Mouse (Mus musculus) adipocyte (in vitro differentiated cells): ENCODE results near the gene Gm49721.
"Not testable (repeated sequence)": the region's sequence is repeated elsewhere in the genome, so short reads cannot be mapped to it uniquely, and the experiment has no call there.

Experiments used
- DNase-seq: peaks from one replicate; pipeline ENCODE4 v3.0.0-alpha.2; 2016; ENCODE audit warnings: low spot score

Gene Gm49721

DNA sequence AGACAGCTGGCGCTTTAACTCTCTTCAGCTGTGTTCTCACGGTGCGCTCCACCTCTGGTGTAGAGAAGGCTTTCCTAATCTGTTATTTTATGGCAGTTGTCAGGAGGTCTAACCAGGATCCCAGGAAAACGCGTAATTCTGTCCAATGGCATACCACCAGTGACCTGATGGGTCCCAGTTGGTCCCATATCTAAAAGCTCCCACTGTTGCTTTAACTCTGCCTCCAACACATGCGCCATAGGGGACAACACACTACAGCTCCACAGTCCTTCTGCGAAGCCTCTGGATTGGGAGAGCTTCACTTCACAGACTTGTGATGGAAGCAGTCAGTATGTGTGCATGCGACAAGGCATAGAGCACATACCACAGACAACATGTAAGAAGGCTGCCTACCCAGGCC is 1.4 kb downstream of the Gm49721 start:
- not testable (repeated sequence) for DNase-seq

GRCm38 (mm10) chr17:6986118-6986517 is 7.4 kb downstream of the Gm49721 start:
- DNase-seq = not testable (repeated sequence)

GRCm38 (mm10) chr17:6995504-6995903 is 16.8 kb downstream of the Gm49721 start:
- not testable (repeated sequence) for DNase-seq

DNA sequence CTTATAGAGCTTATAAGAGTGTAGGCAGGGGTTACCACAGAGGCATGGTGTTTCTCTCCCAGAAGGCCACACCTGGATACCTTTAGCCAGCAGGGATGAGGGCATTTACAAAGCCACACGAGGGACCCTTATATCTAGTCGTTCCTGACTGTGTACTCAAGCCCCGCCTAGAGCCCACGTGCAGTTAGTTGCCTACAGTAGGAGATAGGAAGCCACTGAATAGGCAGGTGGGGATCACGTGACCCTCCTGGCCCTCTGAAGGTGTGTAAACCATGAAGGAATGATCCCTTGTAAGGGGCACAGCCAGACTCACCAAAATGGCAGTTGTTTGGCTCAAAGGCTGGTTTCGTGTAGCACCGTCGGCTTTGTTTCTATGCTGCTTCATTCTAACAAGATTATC is 18.1 kb downstream of the Gm49721 start:
- DNase-seq = not testable (repeated sequence)

DNA sequence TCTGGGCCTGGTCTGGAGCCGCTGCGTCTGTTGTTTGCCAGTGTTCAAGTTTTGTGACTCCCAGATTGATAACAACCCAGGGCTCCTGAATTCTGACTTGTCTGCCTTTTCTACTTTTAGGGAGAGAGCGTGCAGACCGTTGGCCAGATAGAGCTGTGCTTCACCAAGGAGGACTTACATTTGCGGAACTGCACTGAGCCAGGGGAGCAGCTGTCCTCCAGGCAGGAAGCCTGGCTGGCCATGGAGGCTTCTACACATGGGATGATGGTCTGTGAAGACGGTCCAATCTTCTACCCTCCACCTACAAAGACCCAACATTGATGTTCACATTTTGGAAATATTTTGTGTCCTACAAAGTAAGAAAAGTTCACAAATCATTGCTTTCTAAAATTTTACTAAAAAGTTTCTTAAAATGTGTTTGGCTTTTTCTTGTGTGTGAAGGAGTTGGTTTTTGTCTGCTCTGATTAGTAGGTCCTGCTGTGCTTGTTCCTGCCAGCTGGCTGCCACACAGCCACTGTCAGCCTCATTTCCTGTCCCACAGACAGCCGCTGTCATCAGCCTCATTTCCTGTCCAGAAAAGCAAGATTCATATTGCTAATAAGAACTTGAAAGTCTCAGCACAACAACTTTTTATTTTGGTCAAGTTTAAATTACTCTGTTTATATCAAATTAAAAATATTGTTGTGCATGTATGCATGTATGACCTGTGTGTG is 19.2 kb downstream of the Gm49721 start:
- DNase-seq = not testable (repeated sequence)

GRCm38 (mm10) chr17:7001790-7002585 is 23.3 kb downstream of the Gm49721 start:
- DNase-seq = not testable (repeated sequence)

- DNase-seq = not testable (repeated sequence)
Observed at GRCm38 (mm10) chr17:7003392-7003791, 24.7 kb downstream of the Gm49721 start.

DNA sequence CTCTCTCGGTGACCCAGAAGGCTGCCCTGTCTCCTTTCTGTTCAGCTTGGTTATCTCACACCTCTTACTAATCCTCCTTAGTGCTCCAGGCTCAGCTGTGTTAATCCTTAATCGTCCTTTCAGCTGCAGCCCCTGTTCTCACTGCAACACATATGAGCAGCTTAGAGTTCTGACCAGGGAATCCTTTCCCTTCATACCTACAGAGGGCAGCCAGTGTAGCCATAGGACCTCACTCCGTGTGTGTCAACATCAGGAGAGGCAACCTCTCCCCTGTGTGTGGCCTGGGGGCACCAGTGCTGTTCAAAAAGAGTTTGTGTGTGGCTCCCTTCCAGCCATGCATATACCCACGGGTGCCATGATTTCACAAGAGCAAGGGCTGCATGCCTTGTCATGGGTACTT is 26.9 kb downstream of the Gm49721 start:
- not testable (repeated sequence) for DNase-seq

DNA sequence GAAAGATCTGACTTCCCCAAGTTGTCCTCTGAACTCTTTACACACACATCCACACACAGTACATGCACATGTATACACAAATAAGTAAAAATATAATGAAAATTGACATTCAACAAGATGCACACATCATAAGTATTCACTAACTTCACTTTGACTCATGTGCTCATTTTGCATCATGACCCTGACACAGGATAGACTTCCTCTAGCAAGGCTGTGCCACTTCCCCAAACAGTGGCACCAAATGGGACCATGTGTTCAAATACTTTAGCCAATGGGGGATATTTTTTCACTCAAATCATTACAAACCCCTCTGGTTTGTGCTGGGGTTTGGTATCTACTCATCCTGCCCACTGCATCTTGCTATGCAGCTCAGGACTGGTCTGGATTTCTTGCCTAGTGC is 30.2 kb downstream of the Gm49721 start:
- not testable (repeated sequence) for DNase-seq

- not testable (repeated sequence) for DNase-seq
Observed at GRCm38 (mm10) chr17:7009440-7009839, 30.7 kb downstream of the Gm49721 start.

GRCm38 (mm10) chr17:7009901-7010300 is 31.2 kb downstream of the Gm49721 start:
- not testable (repeated sequence) for DNase-seq

DNA sequence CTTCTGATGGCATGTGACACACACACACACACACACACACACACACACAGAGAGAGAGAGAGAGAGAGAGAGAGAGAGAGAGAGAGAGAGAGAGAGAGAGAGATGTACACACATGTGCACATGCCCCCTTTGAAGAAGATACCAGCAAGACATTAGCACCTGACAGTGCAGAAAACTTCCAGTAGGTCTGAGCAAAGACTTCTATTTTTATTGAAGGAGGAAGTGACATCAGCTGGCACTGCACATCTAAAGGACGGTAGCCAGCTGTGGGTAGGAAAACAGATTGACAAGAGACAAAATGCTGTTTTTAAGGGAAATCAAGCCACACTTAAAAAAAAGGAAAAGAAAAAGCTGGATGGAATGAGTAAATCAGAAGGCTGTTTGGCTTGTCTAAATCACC is 35.5 kb downstream of the Gm49721 start:
- DNase-seq = not testable (repeated sequence)

- not testable (repeated sequence) for DNase-seq
Observed at GRCm38 (mm10) chr17:7025257-7025656, 46.6 kb downstream of the Gm49721 start, which contains the start of gene Gm1604a. Gene Gm1604a, plus strand, starts transcription at chr17:7025568.

DNA sequence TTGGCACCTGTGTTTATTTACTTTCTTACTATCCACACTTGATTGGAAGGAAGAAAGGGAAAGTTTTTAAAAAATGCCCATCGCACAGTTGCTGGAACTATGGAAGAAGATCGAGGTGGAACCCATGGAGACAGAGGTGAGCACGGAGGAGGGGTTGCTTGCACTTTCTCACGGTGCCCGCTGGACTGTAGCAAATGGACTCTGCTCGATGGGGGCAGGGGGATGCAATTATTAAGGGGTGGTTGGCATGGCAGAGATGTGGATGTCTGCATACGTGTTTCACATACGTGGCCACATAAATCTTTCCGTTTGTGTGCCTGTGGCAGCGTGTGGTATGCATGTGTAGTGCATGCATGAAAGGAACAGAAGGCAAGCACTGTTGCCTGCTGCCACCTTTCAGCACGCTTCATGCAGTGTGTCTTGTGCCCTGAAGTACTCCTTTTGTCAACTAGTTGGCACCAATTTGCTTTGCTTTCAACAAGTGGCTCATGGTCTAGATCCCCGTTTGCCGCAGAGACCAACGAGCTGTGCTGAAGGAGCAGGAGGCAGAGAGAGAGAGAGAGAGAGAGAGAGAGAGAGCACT is 47.2 kb downstream of the Gm49721 start:
- not testable (repeated sequence) for DNase-seq

DNA sequence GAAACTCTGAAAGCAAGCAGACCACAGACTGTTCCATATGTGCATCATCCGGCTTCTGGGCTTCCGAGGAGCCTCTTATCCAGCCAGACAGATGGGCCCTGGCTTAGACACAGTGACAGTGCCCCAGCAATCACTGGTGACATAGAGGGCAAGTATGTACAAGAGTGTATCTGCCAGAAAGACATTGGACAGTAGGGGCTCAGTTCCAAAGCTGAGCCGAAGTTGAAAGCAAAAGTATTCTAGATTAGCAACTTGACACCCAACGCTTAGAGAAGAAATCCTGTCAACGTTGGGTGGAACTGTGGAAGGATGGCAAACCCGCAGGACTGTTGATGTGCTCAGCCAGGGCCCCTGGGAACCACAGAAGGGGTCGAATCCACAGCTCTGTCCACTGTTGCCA is 51.5 kb downstream of the Gm49721 start:
- DNase-seq = not testable (repeated sequence)

DNA sequence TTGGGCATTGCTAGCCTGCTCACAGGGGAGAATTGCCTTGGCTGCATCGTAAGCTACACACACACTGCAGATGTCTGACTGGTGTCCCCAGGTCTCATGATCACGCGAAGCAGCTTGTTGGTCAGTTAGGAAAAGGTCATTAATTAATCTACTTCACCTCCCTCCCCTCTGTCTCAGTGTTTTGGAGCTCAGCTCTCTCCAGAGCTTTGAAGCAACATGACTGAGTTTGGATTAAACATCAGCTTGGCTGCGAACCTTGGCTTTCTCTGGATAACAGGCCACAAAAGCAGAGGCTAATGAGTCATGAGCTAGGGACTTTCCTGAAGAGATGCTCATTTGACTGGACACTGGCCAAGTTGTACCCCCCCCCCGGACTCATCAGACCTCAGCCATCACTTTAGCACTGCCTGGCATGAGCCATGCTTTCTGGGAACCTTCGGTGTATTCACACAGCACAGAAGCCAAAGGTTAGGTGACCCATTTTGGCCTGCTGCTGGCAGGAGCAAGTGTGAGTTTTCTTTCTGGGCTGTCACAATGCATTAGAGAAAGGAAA is 52.0 kb downstream of the Gm49721 start:
- DNase-seq = not testable (repeated sequence)

DNA sequence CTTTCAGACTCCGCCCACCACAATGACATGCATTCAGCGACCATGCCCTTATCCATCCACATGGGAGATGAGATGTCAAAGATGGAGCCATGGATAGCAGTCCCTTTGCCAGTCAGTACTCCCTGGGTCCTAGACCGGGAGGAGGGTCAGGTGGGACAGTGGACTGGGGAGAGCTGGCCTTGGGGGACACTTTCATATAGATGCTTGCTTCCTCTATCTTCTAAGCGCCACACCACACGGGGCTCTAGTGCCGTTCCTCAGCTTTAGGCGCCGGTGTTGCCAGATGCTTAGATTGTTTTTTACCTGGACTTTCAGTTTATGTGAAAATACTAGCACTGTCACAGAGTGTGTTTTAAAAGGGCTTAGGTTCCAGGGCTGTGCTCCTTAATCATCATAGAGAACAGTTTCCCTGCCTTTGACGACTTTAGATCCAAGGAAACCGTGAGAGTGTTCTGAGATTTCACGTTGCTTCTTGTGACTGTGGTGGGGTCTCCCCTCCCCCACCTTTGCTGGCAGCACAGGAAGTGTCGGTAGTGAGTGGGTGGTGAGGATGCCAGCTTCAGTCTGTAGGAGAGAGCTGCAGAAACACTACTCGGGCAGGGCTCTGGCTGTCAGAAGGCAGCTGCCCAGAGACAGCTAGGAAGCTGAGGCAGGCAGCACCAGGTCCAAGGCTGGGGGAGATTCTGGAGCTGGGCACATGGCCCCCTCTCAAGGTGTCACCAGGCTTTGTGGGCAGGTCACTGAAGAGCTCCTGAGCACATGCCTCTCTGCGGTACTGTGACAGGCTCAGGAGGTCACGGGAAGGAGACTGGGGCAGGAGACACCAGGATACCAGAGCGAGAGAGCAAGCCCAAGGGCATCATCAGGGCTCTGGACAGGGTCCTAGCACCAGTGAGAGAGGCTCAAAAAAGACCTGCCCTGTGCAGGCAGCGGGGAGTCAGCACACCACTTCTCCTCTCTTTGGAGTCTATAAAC is 54.8 kb downstream of the Gm49721 start:
- not testable (repeated sequence) for DNase-seq

GRCm38 (mm10) chr17:7068997-7069539 is 90.4 kb downstream of the Gm49721 start:
- not testable (repeated sequence) for DNase-seq

DNA sequence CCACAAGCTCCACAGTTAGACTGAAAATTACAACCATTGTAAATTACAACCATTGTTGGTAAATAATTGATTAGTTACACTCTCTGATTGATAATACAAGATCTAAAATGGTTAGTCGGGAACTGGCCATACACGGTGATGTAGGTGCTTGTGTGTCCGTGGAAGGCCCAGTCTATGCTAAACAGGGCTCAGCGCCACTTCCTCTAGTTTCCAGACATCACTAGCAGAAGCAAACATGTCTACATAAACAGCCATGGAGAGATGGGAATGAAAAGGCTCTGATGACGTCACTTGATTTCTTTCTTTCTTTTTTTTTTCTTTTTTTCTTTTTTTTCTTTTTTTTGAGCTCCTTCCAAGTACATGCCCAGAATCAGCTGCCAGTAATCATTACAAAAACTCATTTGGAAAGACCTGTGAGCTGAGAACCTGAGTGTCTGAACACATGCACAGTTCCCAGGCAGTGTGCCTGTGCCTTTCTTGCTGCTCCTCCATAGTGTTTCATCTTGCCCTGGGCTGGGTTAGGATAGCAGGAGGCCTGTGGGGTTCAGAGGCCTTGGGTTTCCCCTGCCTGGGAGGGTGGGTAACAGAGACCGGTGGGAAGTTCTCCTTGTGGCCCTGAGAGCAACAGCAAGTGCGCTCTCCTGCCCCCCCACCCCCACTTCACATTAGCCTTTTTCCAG is 91.0 kb downstream of the Gm49721 start:
- not testable (repeated sequence) for DNase-seq

DNA sequence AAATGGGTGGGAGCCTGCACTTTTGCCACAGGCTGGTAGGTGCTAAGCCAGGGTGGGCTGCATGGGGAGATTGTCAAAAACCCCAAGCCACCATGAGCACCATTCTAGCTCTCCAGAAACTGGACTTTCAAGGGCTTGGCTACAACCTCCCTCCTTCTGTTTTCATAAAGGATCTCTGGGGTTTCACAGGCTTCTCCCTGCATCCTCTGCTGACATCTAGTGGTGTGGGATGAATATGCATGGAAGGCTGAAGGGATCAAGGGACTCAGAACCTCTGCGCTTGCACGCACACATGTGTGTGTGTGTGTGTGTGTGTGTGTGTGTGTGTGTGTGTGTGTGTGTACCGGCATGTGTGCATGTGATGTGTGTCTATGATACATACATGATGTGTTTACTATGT is 95.8 kb downstream of the Gm49721 start:
- DNase-seq = not testable (repeated sequence)
